Mouse (Mus musculus) v-Abl transformed pro-B cells (cell line): ENCODE results near the gene Krt84.

Source experiments
- in situ Hi-C, 2 experiments: fragments of 400-800 bp; cut with MboI; formaldehyde crosslinking; loops; one replicate each; pipeline ENCODE4 v1.15.1; 2025; ENCODE audit not compliant: unreplicated experiment in 2 of 2

Gene Krt84

DNA sequence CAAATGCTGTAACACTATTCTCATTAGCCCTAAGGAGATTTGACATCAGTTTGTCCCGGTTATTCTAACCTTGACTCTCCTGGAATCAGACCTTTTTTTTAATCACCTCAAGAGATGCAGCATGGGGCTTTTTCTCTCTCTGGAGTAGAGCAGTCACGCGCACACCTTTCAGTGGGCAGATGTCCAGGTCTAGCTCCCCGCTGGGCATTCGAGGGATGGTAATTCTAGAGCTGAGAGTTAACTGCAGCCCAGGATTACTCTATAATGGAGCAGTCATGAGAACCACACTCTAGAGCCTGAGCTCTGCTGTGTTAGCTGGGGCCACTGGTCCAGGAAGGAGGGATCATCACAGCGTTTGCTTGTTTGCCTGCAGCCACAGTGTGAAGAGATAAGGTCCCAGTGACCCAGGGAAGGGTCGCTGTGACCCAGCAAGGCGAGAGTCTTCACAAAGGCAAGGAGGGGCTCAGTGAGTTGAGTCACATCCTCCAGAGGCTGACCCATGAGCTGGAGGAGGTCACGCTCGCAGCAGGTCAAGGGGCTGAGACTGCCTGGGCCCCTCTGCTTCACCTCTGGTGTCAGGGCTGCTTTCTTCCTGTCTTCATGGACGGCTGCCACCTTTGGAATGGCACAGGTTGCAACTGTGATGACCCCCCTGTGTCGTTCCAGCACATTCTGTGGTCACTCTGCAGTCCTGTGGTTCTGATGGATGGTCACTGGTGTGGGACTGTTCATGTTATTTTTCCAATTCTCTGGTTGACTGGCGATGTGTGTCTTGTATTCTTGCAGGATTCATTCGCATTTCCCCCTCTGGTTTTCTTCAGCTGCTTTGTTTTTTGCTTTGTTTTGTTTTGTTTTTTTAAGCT lies 25.5 kb downstream of the Krt84 start:
- in situ Hi-C loops: loop anchor here in 1 of 2 experiments (5.0 kb wide), 1 partner anchor 75 kb away; no protein-coding TSS in a partner anchor

DNA sequence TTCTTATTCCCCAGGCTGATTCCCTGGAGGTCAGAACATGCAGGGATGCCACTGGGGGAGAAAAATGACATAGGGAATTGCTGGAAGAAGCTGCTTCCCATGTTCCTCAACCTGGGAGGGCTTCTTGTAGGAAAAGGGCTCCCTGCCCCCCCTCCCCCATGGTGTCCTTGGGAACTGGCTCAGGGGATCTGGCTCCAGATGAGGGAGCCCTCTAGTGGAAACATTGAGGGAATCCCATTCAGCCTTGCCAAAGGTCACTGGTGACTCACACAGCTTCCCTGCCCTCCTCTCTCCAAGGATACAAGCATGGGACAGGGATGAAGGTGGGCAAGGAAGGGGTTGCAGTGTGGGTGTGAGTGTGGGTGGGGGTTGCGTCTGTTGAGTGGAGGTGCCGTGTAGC lies 35.4 kb downstream of the Krt84 start:
- in situ Hi-C loops: no loop called here

DNA sequence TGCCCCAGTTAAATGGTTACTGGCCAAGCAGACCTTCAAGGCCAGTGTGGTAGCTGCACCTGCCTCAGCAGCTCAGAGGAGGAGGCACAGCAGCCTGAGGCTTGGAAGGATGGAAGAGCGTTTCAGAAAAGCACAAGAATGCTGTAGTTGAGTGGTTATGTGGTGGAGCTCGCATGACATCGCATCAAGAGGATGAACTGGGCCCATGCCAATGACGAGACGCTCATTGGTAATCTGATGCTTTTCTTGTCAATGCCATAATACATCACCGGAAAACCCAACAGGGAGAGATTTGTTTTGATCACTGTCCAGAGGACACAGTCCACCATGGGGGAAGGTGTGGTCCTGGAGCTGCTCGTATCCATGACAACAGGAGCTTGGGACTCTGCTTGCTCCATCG lies 37.4 kb downstream of the Krt84 start:
- in situ Hi-C loops: no loop called here

DNA sequence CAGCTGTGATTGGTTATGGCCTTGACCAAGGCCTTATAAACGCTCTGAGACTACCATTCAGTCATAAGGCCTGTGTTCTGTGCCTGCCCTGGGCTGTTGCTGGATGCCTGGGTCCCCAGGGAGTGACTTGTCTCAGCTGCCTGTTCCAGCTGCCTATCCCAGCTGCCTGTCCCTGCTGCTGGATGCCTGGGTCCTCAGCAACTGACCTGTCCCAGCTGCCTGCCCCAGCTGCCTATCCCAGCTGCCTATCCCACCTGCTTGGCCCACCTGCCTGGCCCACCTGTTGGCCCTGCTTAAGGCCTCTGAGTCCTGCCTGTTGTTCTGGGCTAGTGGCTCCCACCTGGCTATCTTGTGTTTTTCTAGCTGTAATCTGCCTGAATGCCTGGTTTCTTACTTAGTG lies 38.4 kb downstream of the Krt84 start:
- in situ Hi-C loops: no loop called here

DNA sequence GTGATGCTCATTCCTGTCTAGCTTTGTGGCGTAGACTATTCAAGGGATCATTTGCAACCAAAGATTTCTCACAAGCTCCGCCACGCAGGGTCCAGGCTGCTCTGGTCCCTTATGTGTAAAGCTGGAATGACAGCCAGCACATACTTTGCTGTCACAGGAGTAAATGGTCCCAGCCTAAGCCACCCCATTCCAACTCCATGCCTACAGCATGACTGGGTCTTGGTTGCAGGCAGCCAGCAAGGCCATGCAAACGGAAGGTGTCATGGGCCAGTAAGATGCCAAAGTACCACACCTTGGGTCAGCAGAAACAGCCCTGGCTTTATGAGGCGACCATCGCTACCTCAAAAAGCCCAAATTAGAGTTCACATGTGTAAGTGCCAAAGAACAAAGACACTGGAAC lies 38.9 kb downstream of the Krt84 start:
- in situ Hi-C loops: no loop called here

DNA sequence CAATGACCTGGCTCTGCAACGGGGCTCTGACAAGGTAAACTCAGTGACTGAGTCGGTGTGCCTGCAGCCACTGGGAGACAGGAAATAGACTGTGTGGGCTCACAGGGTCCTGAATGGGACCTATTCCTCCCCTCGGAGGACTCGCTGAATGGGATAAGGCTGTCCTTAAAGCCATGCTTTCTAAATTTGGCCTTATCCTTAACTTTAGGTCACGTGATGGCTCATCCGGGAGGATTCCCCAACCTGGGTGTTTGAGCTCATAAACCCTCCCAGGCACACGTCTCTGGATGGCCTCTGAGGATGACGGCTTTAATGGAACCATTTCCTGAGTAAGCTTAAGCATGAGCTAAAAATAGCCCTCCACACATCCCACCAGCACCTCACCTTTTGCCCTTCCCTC lies 39.9 kb downstream of the Krt84 start:
- in situ Hi-C loops: no loop called here

DNA sequence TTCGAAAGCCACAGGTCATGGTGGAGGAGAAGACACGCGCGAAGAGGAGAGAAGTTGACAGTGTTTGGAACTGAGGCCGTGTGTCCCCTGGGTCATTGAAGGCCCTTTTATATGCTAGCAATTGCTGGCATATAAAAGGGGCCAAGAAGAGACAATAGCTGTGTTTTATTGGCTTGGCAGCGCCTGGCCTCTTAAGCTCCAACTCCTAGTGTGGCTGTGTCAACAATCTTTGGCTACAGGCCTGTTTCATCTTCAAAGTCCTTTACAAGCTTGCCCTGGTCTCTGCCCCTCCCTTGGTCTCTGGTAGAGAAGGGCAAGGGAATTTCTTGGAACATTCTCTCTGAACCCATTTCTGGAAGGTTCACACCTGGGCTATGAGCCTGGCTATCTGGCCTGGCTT lies 41.2 kb downstream of the Krt84 start, which contains the start of gene Krt83:
Gene Krt83 (minus strand): TSS at position 82 of the 400 bp plus-strand sequence.
- in situ Hi-C loops: no loop called here

DNA sequence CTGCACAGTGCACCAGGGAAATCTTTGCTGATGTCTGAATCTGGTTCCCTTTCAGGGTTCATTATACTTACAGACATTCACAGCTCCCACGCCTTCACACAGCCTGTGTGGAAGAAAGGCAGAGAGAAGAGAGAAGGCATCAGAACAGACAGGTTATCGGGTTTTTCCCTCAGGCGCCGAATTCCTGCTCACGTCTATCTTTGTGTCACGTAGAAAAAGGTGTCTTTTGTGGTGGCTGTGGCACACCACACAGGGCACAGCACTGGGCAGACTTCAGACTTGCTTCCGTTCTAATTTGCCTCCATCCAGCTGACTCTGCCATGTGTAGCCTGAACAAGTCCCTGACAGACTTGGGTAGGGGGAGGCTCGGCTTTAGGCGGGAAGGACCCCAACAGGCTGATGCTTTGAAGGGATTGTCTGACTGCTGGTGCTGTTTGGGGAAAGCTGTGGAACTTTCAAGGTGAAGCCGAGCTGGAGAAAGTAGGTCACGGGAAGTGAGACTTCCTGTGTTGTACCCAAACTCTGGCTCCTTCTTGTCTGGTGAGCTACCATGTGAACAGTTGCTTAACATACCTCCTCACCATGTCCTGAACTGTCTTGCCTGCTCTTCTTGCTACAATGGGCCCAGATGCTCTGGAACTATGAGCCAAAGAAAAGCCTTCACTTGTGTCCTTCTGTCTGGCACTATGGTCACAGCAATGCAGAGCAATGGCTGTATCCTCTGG lies 46.5 kb downstream of the Krt84 start:
- in situ Hi-C loops: no loop called here

DNA sequence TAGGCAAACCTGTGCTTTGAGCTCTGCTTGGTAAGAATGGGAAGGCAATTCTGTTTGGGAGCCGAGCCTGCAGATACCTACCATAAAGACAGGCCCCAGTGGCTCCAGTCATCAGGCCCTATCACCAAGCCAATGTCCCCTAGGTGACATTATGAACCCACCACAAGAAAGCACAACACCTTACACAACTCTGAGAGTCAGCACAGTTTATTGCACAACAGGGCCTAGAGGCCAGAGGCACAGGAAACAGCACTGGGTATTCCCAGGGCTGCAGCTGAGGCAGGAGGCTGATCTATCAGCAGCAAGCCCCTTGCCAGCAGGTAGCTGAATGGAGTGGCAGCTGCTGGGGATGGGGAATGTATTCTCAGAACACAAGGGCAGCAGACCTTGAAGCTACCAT lies 47.7 kb downstream of the Krt84 start:
- in situ Hi-C loops: no loop called here

DNA sequence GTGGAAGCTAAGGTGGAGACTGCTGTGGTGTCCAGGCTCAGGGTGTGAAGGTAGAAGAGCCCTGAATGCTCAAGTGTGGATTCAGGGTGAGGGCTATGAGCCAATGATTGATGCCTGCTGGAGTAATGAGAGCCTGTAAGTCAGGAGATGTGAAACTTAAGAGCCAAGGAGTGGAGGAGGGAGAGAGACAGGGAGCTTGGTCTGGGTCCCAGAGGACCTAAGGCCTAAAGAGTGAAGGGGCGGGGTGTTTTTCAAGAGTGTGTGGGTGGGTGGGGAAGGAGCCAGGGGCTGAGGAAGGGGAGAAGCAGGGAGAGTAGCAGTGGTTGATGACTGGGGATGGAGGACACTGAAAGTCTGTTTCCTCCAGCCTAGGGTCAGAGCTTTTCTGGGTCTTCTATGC lies 49.0 kb downstream of the Krt84 start:
- in situ Hi-C loops: no loop called here

DNA sequence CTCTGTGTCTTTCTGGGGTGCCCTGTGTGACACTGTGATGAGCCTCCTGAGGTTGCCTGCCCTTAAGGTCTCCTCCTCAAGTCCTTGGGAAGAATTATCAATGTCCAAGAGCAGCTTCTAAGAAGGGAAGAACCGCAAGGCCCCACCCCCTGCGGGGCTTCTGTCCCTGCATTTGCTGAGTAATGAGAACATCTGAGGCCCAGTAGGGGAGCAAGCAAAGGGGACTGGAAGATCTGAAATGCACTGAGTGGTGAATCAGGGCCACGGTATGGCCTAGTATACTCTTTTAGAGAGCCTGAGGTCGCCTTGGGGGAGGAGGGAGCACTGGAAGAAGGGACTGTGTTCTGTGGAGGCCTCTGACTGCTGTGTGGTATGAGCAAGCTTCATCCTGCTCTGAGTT lies 50.6 kb downstream of the Krt84 start:
- in situ Hi-C loops: no loop called here

DNA sequence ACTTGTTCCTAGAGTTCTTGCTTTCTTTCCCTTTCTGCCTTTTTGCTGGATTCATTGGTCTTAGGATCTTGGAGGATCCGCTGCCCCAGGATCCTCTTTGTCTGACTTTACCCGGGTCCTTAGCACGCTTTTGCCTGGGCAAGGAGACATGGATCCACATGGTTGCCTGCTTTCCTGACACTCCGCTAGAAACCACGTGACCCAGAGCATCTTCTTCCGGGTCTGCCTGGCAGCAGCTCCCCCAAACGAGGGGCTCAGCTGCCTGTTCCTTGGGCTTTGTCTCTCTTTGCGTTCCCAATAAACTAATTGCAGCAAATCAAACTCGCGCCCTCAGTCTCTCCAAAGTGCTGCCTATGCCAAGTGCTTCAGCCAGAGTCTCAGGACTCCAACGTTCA lies 53.0 kb downstream of the Krt84 start:
- in situ Hi-C loops: no loop called here

DNA sequence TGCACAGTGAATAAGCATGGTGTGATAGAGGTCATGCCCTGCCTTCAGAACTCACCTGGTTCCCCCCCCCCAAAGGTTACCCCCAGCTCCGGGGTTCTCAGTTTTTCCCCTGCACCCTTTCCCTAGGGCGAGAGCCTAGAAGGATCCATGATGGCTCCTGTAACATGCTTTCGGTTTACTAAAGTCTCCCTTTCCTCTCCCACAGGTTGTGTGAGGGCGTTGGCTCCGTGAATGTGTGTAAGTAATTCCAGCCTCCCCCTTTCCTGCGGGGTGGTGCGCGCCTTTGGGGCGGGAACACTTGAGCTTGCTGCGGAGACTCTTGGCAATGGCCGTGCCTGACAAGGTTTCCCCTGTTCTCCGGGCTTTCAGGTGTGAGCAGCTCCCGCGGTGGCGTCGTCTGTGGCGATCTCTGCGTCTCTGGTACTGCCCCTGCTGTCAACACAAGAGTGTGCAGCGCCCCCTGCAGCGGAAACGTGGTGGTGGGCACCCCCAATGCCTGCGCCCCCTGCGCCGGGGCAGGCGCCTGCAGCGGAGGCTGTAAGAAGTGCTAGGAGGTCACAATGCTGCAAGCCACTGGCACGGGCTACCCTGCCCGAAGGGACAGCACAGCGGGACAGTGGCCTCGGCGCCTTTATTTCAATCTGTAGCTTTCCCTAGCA lies 53.5 kb downstream of the Krt84 start:
- in situ Hi-C loops: no loop called here
